Mouse (Mus musculus) heart, adult 2 months (tissue): ENCODE measurements at regions not wholly inside any gene's neighbourhood (a gene's known extent, or its start where the extent isn't known, plus 50 kb on each side); places are given as distances from the start of the nearest gene placed in this dataset.

Experiments
- DNase-seq, 2 experiments: peaks; one replicate each; pipeline ENCODE4 v3.0.0; 2021
- H3K27ac ChIP-seq: fragments of 200-600 bp; 2 replicates; pipeline ENCODE4 v1.8.1; 2022
- H3K27me3 ChIP-seq: fragments of 200-500 bp; 2 replicates; pipeline ENCODE4 v1.6.1; 2012; ENCODE audit warnings: mild to moderate bottlenecking, low read length, inconsistent platforms, mixed read lengths; ENCODE audit not compliant: control insufficient read depth, insufficient read depth
- H3K36me3 ChIP-seq: fragments of 200-500 bp; 2 replicates; pipeline ENCODE4 v1.6.1; 2012; ENCODE audit warnings: low read length, inconsistent platforms; ENCODE audit not compliant: control insufficient read depth, insufficient read depth
- H3K4me1 ChIP-seq: fragments of 200-500 bp; 2 replicates; pipeline ENCODE4 v1.6.1; 2011; ENCODE audit warnings: low read length; ENCODE audit not compliant: control insufficient read depth, insufficient read depth
- H3K4me3 ChIP-seq: fragments of 200-600 bp; 2 replicates; pipeline ENCODE4 v1.8.1; 2022
- H3K79me2 ChIP-seq: fragments of 200-500 bp; replicated peaks from 2 replicates; pipeline ENCODE4 v1.6.1; 2012; ENCODE audit warnings: mild to moderate bottlenecking, inconsistent platforms, low read length, moderate library complexity, mixed read lengths; ENCODE audit not compliant: control insufficient read depth, insufficient read depth
- H3K9ac ChIP-seq: fragments of 200-500 bp; 2 replicates; pipeline ENCODE4 v1.6.1; 2012; ENCODE audit warnings: low read depth, mild to moderate bottlenecking, control low read depth, inconsistent platforms, low read length, mixed read lengths
- CTCF ChIP-seq: fragments of 200-600 bp; IDR thresholded peaks from 2 replicates; pipeline ENCODE4 v1.8.1; 2022; ENCODE audit warnings: antibody characterized with exemption, mild to moderate bottlenecking, moderate library complexity
- EP300 ChIP-seq: fragments of 200-500 bp; IDR thresholded peaks from 2 replicates; pipeline ENCODE4 v1.6.1; 2011; ENCODE audit warnings: low read depth, low read length, control low read depth; ENCODE audit not compliant: insufficient read depth
- POLR2A ChIP-seq: fragments of 200-500 bp; IDR thresholded peaks from 2 replicates; pipeline ENCODE4 v1.6.1; 2011; ENCODE audit warnings: mild to moderate bottlenecking, low read depth, low read length, control low read depth; ENCODE audit not compliant: insufficient read depth
- WGBS: fragments of 180-500 bp; shearing (Covaris S2); methylation state at CpG from one replicate; pipeline ENCODE4 v1.1.7; 2018; 5-methylcytosine and 5-hydroxymethylcytosine counted together
- intact Hi-C: fragments of 180-260 bp; cut with DNase I; formaldehyde crosslinking; loops from one replicate; pipeline ENCODE4 v1.15.1; 2025

- no peak for DNase-seq
- H3K27me3 ChIP-seq: no peaks in the 10 kb centered on the region
- intact Hi-C loops: no loop called here
- WGBS: 66% methylated on average over 7 of the region's 7 CpGs
- H3K79me2 ChIP-seq: no peaks in the 10 kb centered on the region
- no peak overlapping the region for H3K4me3 ChIP-seq
- H3K27ac ChIP-seq: no peak overlapping the region
- H3K9ac ChIP-seq: no peak overlapping the region
- no peaks in the 10 kb centered on the region for H3K36me3 ChIP-seq
- H3K4me1 ChIP-seq: no peaks in the 10 kb centered on the region
- TF ChIP-seq CTCF: no peak
- no peak for TF ChIP-seq POLR2A
- no peak for TF ChIP-seq EP300
These were observed 808.7 kb upstream of the Zeb2 start for GRCm38 (mm10) chr2:45925791-45926480.

GRCm38 (mm10) chr2:45908871-45909270 is 791.7 kb upstream of the Zeb2 start:
- H3K4me1 ChIP-seq: no peaks in the 10 kb centered on the region

GRCm38 (mm10) chr2:45904623-45905235 is 787.5 kb upstream of the Zeb2 start:
- Histone ChIP-seq H3K36me3 (no peaks in the 10 kb centered on the region), H3K4me3 (no peak overlapping the region), H3K79me2 (no peaks in the 10 kb centered on the region), H3K9ac (no peak overlapping the region), H3K4me1 (no peaks in the 10 kb centered on the region), H3K27ac (no peak overlapping the region), H3K27me3 (no peaks in the 10 kb centered on the region)
- no peak for TF ChIP-seq CTCF
- TF ChIP-seq EP300: no peak
- no peak for TF ChIP-seq POLR2A
- intact Hi-C loops: no loop called here
- WGBS: 64% methylated on average over 2 of the region's 2 CpGs
- DNase-seq: no peak

More at GRCm38 (mm10) chr2:45908871-45909270, 791.7 kb upstream of the Zeb2 start:
- no peak for DNase-seq
- no peaks in the 10 kb centered on the region for H3K27me3 ChIP-seq
- WGBS: 33% methylated on average over 1 of the region's 1 CpGs
- intact Hi-C loops: no loop called here
- H3K4me3 ChIP-seq: no peak overlapping the region
- no peak overlapping the region for H3K27ac ChIP-seq
- H3K9ac ChIP-seq: no peak overlapping the region
- TF ChIP-seq EP300 (no peak), POLR2A (no peak), CTCF (no peak)
- H3K36me3 ChIP-seq: no peaks in the 10 kb centered on the region
- H3K79me2 ChIP-seq: no peaks in the 10 kb centered on the region

DNA sequence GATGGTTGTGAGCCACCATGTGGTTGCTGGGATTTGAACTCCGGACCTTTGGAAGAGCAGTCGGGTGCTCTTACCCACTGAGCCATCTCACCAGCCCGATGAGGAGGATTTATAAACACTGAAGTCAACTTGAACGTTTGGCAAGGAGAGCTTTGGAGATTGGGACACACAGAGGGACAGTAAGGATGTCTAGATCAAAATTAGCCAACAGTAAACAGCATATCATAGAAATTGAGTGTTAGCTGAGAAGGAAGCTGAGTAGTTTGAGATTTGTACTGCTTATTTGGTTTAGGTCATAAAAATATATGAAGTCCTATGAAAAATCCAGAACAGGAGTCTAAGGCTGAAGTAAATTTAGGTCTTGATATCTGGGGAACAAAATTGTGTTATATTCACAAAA is 786.9 kb upstream of the Zeb2 start:
- H3K4me1 ChIP-seq: no peaks in the 10 kb centered on the region
- intact Hi-C loops: no loop called here
- no peak overlapping the region for H3K9ac ChIP-seq
- H3K79me2 ChIP-seq: no peaks in the 10 kb centered on the region
- H3K27me3 ChIP-seq: no peaks in the 10 kb centered on the region
- no peaks in the 10 kb centered on the region for H3K36me3 ChIP-seq
- TF ChIP-seq CTCF (no peak), EP300 (no peak), POLR2A (no peak)
- WGBS: 81% methylated on average over 4 of the region's 4 CpGs
- no peak overlapping the region for H3K4me3 ChIP-seq
- DNase-seq: no peak
- H3K27ac ChIP-seq: no peak overlapping the region

DNA sequence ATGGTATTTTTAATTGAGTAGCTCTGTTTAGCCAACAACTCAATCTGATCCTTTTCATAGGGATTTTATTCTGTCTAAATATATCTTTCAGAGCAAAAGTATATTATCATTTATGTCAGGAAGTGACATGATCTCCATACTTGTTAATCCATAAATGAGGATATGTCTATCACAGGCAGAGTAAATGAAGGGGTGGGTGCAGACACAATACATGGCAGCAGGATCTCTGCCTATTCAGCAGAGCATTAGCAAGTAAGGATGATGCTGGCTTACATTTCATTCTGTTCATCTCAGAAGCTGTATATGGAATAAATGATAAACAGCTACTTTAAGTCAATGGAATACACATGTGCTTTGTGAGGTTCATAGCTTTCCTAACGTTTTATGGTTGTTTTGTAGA is 786.2 kb upstream of the Zeb2 start:
- H3K27ac ChIP-seq: no peak overlapping the region
- H3K27me3 ChIP-seq: no peaks in the 10 kb centered on the region
- intact Hi-C loops: no loop called here
- no peaks in the 10 kb centered on the region for H3K4me1 ChIP-seq
- TF ChIP-seq POLR2A: no peak
- no peak for TF ChIP-seq CTCF
- TF ChIP-seq EP300: no peak
- H3K9ac ChIP-seq: no peak overlapping the region
- 74% methylated on average over 1 of the region's 1 CpGs for WGBS
- no peak for DNase-seq
- H3K4me3 ChIP-seq: no peak overlapping the region
- H3K36me3 ChIP-seq: no peaks in the 10 kb centered on the region
- no peaks in the 10 kb centered on the region for H3K79me2 ChIP-seq

- H3K79me2 ChIP-seq: no peaks in the 10 kb centered on the region
- no peaks in the 10 kb centered on the region for H3K27me3 ChIP-seq
- WGBS: 78% methylated on average over 4 of the region's 4 CpGs
- no peak overlapping the region for H3K27ac ChIP-seq
- intact Hi-C loops: no loop called here
- H3K4me1 ChIP-seq: no peaks in the 10 kb centered on the region
- no peak for DNase-seq
- no peak overlapping the region for H3K4me3 ChIP-seq
- no peak overlapping the region for H3K9ac ChIP-seq
- TF ChIP-seq POLR2A: no peak
- no peak for TF ChIP-seq EP300
- TF ChIP-seq CTCF: no peak
- H3K36me3 ChIP-seq: no peaks in the 10 kb centered on the region
These were observed 784.7 kb upstream of the Zeb2 start for GRCm38 (mm10) chr2:45901892-45902291.
